Mouse (Mus musculus) layer of hippocampus, adult 2 months (tissue): ENCODE measurements around the gene Olfr66. TPM values are rescaled to one million over a fixed set of nuclear protein-coding genes. Genes with fewer than 3 reads are reported as not detected.

Experiments
- DNase-seq, 2 experiments: peaks; one replicate each; pipeline ENCODE4 v3.0.0; 2022; ENCODE audit warnings: low spot score in 2 of 2
- H3K27ac ChIP-seq: fragments of 200-600 bp; 2 replicates; pipeline ENCODE4 v1.8.1; 2022
- H3K4me3 ChIP-seq: fragments of 200-600 bp; 2 replicates; pipeline ENCODE4 v1.8.1; 2022; ENCODE audit warnings: mild to moderate bottlenecking
- CTCF ChIP-seq: fragments of 200-600 bp; conservative IDR thresholded peaks from 2 replicates; pipeline ENCODE4 v1.8.1; 2022; ENCODE audit warnings: antibody characterized with exemption, mild to moderate bottlenecking, moderate library complexity
- total RNA-seq, 2 experiments: library from RNA; stranded (reverse); gene quantifications; 2 replicates each; pipeline ENCODE4 v1.2.3; 2021

Gene Olfr66
- total RNA-seq, 2 experiments from 2014 or later: not detected

DNA sequence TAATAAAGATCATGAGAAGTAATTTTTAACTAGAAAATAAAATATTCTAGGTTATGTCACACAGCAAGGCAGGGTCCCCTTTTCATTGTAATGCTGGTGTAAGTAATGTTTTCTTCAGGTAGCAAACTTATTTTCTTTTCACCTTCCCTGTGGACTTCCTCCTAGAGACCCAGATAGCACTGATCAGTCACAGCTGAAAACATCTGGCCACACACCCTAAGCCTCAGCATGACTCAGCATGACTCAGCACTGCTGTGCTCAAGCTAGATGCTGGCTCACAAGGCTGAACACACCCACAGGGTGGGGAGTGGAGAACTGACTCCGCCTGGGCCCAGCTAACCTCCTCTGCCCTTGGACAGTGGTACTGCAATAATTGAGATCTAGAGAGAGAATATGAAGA lies 25.2 kb downstream of the Olfr66 start:
- Histone ChIP-seq H3K27ac (no peak overlapping the region), H3K4me3 (no peak overlapping the region)
- DNase-seq: no peak
- no peak for TF ChIP-seq CTCF

DNA sequence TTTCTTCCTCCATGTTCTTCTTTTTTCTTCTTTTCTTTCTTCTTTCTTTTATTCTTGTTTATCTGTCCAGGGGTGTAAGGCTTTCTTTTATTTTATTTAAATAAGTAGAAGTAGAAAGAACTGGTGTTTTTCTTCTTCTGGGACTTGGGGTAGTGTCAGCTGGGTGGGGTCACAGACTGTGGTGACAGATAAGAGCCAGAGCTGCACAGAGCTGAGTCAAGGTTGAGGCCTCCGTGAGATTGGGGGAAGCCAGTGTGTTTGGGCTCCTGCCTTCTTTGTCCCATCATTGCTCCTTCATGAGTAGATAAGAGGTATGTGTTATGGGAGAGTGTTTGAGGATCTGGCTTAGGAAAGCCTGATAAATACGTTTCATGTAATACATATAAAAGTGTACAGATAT lies 27.0 kb downstream of the Olfr66 start:
- DNase-seq: no peak
- H3K4me3 ChIP-seq: no peak overlapping the region
- TF ChIP-seq CTCF: no peak

DNA sequence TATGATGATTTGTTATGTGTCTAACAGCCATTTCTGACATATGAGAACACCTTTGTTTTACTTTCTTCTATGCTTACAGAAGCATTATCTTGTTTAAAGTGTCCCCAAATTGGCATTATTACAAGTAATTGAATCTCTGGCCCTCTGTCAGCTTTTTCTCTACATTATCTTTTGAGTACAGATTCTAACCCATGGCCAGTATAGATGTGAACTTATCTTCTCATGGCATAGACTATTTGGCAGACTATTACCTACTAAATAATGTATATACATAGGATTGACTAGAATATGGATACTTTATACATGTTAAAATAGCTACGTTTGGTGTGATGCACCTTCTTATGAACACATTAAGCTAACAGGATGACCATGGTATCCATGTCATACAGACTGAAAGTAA lies 31.4 kb downstream of the Olfr66 start:
- H3K27ac ChIP-seq: no peak overlapping the region
- no peak for TF ChIP-seq CTCF
- DNase-seq: no peak

More for the DNA sequence above, 27.0 kb downstream of the Olfr66 start:
- H3K27ac ChIP-seq: no peak overlapping the region

DNA sequence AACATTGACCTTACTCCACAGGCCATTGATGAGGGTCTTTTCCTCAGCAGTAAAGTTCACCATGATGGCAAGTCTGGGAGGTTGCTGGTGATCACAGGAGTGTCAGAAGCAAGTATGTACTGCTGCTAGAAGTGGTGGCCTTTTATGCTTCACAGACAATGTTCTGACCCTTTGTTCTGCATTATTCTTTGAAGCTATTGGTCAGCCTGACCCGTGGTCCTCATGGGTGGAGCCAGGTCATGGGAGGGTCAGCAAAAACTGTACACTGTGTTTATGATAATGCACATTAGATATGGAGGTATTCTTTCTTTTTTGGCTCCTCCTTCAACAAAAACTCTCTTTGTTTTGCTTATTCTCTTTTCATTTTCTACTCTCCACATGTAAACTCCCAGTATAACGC lies 33.0 kb downstream of the Olfr66 start, which contains the start of gene Hbb-y:
Gene Hbb-y (minus strand): TSS at position 127 of the 400 bp plus-strand sequence.
- no peak for DNase-seq

More for the DNA sequence above, 31.4 kb downstream of the Olfr66 start:
- H3K4me3 ChIP-seq: no peak overlapping the region

DNA sequence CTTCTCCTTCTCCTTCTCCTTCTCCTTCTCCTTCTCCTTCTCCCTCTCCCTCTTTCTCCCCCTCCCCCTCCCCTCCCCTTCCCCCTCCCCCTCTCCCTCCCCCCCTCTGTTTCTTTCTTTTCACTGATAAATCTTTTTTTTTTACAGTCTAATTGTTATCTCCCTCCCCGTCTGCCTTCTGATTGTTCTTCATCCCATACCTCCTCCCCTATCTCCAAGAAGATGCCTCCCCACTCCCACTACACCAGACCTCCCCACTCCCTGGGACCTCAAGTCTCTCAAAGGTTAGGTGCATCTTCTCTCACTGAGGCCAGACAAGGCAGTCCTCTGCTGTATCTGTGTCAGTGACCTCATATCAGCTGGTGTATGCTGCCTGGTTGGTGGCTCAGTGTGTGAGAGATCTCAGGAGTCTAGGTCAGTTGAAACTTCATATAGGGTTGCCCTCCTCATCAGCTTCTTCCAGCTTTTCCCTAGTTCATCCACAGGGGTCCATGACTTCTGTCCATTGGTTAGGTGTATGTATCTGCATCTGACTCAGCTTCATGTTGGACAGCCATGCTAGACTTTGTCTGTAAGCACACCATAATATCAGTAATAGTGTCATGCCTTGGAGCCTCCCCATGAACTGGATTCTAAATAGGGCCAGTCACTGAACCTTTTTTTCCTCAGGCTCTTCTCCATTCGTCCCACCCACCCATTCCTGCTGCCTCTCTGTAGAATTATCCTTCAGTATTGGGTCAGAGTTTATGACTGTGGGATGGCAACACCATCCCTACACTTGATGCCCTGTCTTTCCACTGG lies 41.3 kb downstream of the Olfr66 start:
- no peak for DNase-seq
- TF ChIP-seq CTCF: no peak
- no peak overlapping the region for H3K4me3 ChIP-seq
- H3K27ac ChIP-seq: no peak overlapping the region

More for the DNA sequence above, 33.0 kb downstream of the Olfr66 start, which contains the start of gene Hbb-y:
- no peak for TF ChIP-seq CTCF
- Histone ChIP-seq H3K27ac (no peak within 1 kb of the TSS), H3K4me3 (no peak within 1 kb of the TSS)

DNA sequence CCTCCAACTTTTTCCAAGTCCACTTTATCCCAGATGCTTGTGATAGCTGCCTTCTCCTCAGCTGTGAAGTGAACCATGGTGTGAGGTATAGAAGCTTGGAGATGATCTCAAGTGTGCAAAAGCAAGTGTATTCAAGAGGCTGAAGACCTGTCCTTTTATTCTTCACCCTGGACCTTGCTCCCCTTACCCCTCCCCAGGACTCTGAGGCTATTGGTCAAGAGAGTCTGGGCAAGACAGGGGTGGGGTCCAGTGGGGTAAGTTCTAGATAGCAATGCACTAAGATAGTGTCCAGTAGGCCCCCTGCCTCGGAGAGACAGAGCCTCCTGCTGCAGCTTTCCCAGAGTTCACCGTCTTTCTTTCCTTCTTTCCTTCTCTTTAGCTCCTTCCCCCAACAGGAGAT lies 43.0 kb downstream of the Olfr66 start, which contains the start of gene Hbb-bh1:
Gene Hbb-bh1 (minus strand): TSS at position 131 of the 400 bp plus-strand sequence.
- no peak for DNase-seq
- H3K4me3 ChIP-seq: no peak within 1 kb of the TSS
- no peak for TF ChIP-seq CTCF
- H3K27ac ChIP-seq: no peak within 1 kb of the TSS

DNA sequence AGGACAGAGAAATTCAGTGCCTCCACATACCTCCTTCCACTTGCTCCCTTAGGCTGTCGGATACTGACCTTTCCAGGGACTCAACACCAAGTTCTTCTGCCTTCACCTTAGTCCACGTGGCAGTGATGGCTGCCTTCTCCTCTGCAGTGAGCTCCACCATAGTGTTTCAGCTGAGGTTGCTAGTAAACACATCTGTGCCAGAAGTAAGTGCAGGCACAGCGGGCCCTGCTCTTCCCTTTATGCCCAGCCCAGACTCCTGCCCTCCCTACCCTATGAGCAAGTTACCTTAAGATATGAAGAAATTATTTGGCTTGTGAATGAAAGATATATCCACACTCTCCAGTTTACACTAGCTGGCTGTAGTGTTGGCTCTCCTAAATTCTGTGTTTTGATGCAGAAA lies 45.8 kb downstream of the Olfr66 start, which contains the start of gene Hbb-bh2:
Gene Hbb-bh2 (minus strand): TSS at position 253 of the 400 bp plus-strand sequence.
- Histone ChIP-seq H3K27ac (no peak within 1 kb of the TSS), H3K4me3 (no peak within 1 kb of the TSS)
- DNase-seq: no peak
- TF ChIP-seq CTCF: no peak

Other genes starting within 250 kb of the Olfr66 start
- not detected for gene Olfr622, start 243.6 kb downstream of the Olfr66 start, total RNA-seq
- gene Olfr623, start 222.6 kb downstream of the Olfr66 start, total RNA-seq: not detected
- under 1 TPM in 1 of 2 experiments, not detected in 1; 0.08 TPM for gene Olfr624, start 215.1 kb downstream of the Olfr66 start, total RNA-seq
- gene Olfr625-ps1, start 203.5 kb downstream of the Olfr66 start, total RNA-seq: not detected
- not detected for gene Olfr243, start 171.6 kb downstream of the Olfr66 start, total RNA-seq
- not detected for gene Olfr628, start 155.9 kb downstream of the Olfr66 start, total RNA-seq
- not detected for gene Olfr629, start 141.3 kb downstream of the Olfr66 start, total RNA-seq
- not detected for gene Olfr630, start 128.9 kb downstream of the Olfr66 start, total RNA-seq
- not detected for gene Olfr69, start 114.7 kb downstream of the Olfr66 start, total RNA-seq
- not detected for gene Olfr68, start 106.6 kb downstream of the Olfr66 start, total RNA-seq
- not detected for gene Olfr67, start 94.4 kb downstream of the Olfr66 start, total RNA-seq
- 10 to 100 TPM; 30.9 to 57.0 TPM for gene Hbb-bt, start 72.3 kb downstream of the Olfr66 start, total RNA-seq
- 100 to 1,000 TPM; 322 to 529 TPM for gene Hbb-bs, start 58.2 kb downstream of the Olfr66 start, total RNA-seq
- not detected for gene Hbb-bh2, start 45.7 kb downstream of the Olfr66 start, total RNA-seq
- not detected for gene Hbb-bh1, start 43.1 kb downstream of the Olfr66 start, total RNA-seq
- not detected for gene Hbb-y, start 33.0 kb downstream of the Olfr66 start, total RNA-seq
- not detected for gene Olfr64, start 8.2 kb upstream of the Olfr66 start, total RNA-seq
- gene Olfr65, start 17.2 kb upstream of the Olfr66 start, total RNA-seq: not detected
- gene Olfr631, start 42.6 kb upstream of the Olfr66 start, total RNA-seq: not detected
- not detected for gene Olfr632, start 48.1 kb upstream of the Olfr66 start, total RNA-seq
- not detected for gene Olfr633, start 58.2 kb upstream of the Olfr66 start, total RNA-seq
- under 1 TPM; 0.05 to 0.07 TPM for gene Olfr635, start 84.9 kb upstream of the Olfr66 start, total RNA-seq
- not detected for gene Olfr638, start 112.5 kb upstream of the Olfr66 start, total RNA-seq
- gene Olfr639, start 131.1 kb upstream of the Olfr66 start, total RNA-seq: under 1 TPM; 0.07 to 0.10 TPM
- not detected for gene Olfr640, start 139.3 kb upstream of the Olfr66 start, total RNA-seq
- not detected for gene Olfr641, start 149.2 kb upstream of the Olfr66 start, total RNA-seq
- gene Olfr642, start 166.4 kb upstream of the Olfr66 start, total RNA-seq: not detected
- not detected for gene 4930516K23Rik, start 175.2 kb upstream of the Olfr66 start, total RNA-seq
- gene Olfr644, start 185.6 kb upstream of the Olfr66 start, total RNA-seq: not detected
- not detected for gene Olfr645, start 199.2 kb upstream of the Olfr66 start, total RNA-seq
- under 1 TPM in 1 of 2 experiments, not detected in 1; 0.18 TPM for gene Olfr646, start 218.6 kb upstream of the Olfr66 start, total RNA-seq
- gene Ubqln5, start 243.6 kb upstream of the Olfr66 start, total RNA-seq: not detected